Mouse (Mus musculus): ENCODE measurements around the gene Hagh. TPM values are rescaled to one million over a fixed set of nuclear protein-coding genes. Genes with fewer than 3 reads are reported as not detected.

The Hagh gene
- total RNA-seq, 2 experiments from 2014 or later: 129 to 141 TPM

GRCm38 (mm10) chr17:24898041-24898854 is 58.3 kb downstream of the Hagh start:
- Histone ChIP-seq H3K27ac (peak overlapping the region; percentile 57), H3K4me3 (no peak overlapping the region)
- TF ChIP-seq CTCF (IDR thresholded peaks at IDR 0.05): no peak
- intact Hi-C loops (cut with DNase I): no loop called here
- no peak for DNase-seq (ENCODE audit: extremely low spot score in 1 of 2, low spot score in 2 of 2)

- Histone ChIP-seq H3K27ac (peak overlapping the region; percentile 24; the same call in 1 of the 2 replicates), H3K4me3 (no peak overlapping the region)
- TF ChIP-seq CTCF (IDR thresholded peaks at IDR 0.05): no peak
- intact Hi-C loops (cut with DNase I): no loop called here
- no peak for DNase-seq (ENCODE audit: extremely low spot score in 1 of 2, low spot score in 2 of 2)
These were observed 59.2 kb downstream of the Hagh start for GRCm38 (mm10) chr17:24899153-24899552.

- no peak overlapping the region for H3K4me3 ChIP-seq
- intact Hi-C loops (cut with DNase I): no loop called here
- DNase-seq (ENCODE audit: extremely low spot score in 1 of 2, low spot score in 2 of 2): no peak
- peak overlapping the region; percentile 3; the same call in 1 of the 2 replicates for H3K27ac ChIP-seq
- TF ChIP-seq CTCF (IDR thresholded peaks at IDR 0.05): no peak
These were observed 60.1 kb downstream of the Hagh start for GRCm38 (mm10) chr17:24900014-24900413.

GRCm38 (mm10) chr17:24902124-24902523 is 62.2 kb downstream of the Hagh start:
- DNase-seq (ENCODE audit: extremely low spot score in 1 of 2, low spot score in 2 of 2): no peak

GRCm38 (mm10) chr17:24902671-24903474 is 62.9 kb downstream of the Hagh start:
- H3K4me3 ChIP-seq: no peak overlapping the region
- intact Hi-C loops (cut with DNase I): no loop called here
- TF ChIP-seq CTCF (IDR thresholded peaks at IDR 0.05): peak; percentile 51
- H3K27ac ChIP-seq: peak overlapping the region; percentile 40; the same call in 1 of the 2 replicates
- DNase-seq (ENCODE audit: extremely low spot score in 1 of 2, low spot score in 2 of 2): no peak

More at GRCm38 (mm10) chr17:24902124-24902523, 62.2 kb downstream of the Hagh start:
- intact Hi-C loops (cut with DNase I): no loop called here
- TF ChIP-seq CTCF (IDR thresholded peaks at IDR 0.05): no peak
- Histone ChIP-seq H3K27ac (no peak overlapping the region), H3K4me3 (no peak overlapping the region)

GRCm38 (mm10) chr17:24903767-24904166 is 63.8 kb downstream of the Hagh start:
- H3K4me3 ChIP-seq: no peak overlapping the region
- no peak for DNase-seq (ENCODE audit: extremely low spot score in 1 of 2, low spot score in 2 of 2)
- intact Hi-C loops (cut with DNase I): no loop called here
- peak overlapping the region; percentile 44; the same call in 1 of the 2 replicates for H3K27ac ChIP-seq
- no peak for TF ChIP-seq CTCF (IDR thresholded peaks at IDR 0.05)

GRCm38 (mm10) chr17:24907591-24907990 is 67.6 kb downstream of the Hagh start:
- DNase-seq (ENCODE audit: extremely low spot score in 1 of 2, low spot score in 2 of 2): no peak
- no peak overlapping the region for H3K4me3 ChIP-seq
- TF ChIP-seq CTCF (IDR thresholded peaks at IDR 0.05): no peak
- no peak overlapping the region for H3K27ac ChIP-seq
- intact Hi-C loops (cut with DNase I): no loop called here

GRCm38 (mm10) chr17:24913984-24914383 is 74.0 kb downstream of the Hagh start:
- H3K27ac ChIP-seq: no peak overlapping the region
- DNase-seq (ENCODE audit: extremely low spot score in 1 of 2, low spot score in 2 of 2): no peak
- intact Hi-C loops (cut with DNase I): no loop called here
- TF ChIP-seq CTCF (IDR thresholded peaks at IDR 0.05): no peak
- no peak overlapping the region for H3K4me3 ChIP-seq

Other genes starting within 250 kb of the Hagh start
- gene Tsc2, start 207.5 kb upstream of the Hagh start, total RNA-seq (2021): 100 to 1,000 TPM; 140 to 159 TPM
- 1 to 10 TPM; 5.5 to 5.7 TPM for gene Nthl1, start 207.5 kb upstream of the Hagh start, total RNA-seq (2021)
- gene Slc9a3r2, start 189.8 kb upstream of the Hagh start, total RNA-seq (2021): 10 to 100 TPM; 50.2 to 51.0 TPM
- 1 to 10 TPM in 1 of 2 experiments, under 1 TPM in 1; 0.58 to 1.4 TPM for gene Npw, start 181.7 kb upstream of the Hagh start, total RNA-seq (2021)
- gene Zfp598, start 170.5 kb upstream of the Hagh start, total RNA-seq (2021): 10 to 100 TPM; 41.6 to 49.0 TPM
- gene Syngr3, start 150.2 kb upstream of the Hagh start, total RNA-seq (2021): 100 to 1,000 TPM; 177 to 188 TPM
- 10 to 100 TPM; 20.0 to 23.2 TPM for gene Gfer, start 144.0 kb upstream of the Hagh start, total RNA-seq (2021)
- gene Noxo1, start 143.9 kb upstream of the Hagh start, total RNA-seq (2021): 1 to 10 TPM; 3.2 to 3.9 TPM
- 10 to 100 TPM; 24.7 to 26.4 TPM for gene Tbl3, start 132.5 kb upstream of the Hagh start, total RNA-seq (2021)
- 1 to 10 TPM in 1 of 2 experiments, not detected in 1; 1.1 TPM for gene Rnf151, start 122.1 kb upstream of the Hagh start, total RNA-seq (2021)
- gene Rps2, start 122.0 kb upstream of the Hagh start, total RNA-seq (2021): 100 to 1,000 TPM; 284 to 288 TPM
- 100 to 1,000 TPM; 208 to 222 TPM for gene Ndufb10, start 115.7 kb upstream of the Hagh start, total RNA-seq (2021)
- under 1 TPM; 0.34 to 0.68 TPM for gene Rpl3l, start 112.3 kb upstream of the Hagh start, total RNA-seq (2021)
- gene Msrb1, start 103.5 kb upstream of the Hagh start, total RNA-seq (2021): 10 to 100 TPM; 31.8 to 34.7 TPM
- under 1 TPM; 0.28 to 0.29 TPM for gene Hs3st6, start 87.2 kb upstream of the Hagh start, total RNA-seq (2021)
- gene Meiob, start 35.9 kb upstream of the Hagh start, total RNA-seq (2021): not detected
- gene Fahd1, start 10.2 kb downstream of the Hagh start, total RNA-seq (2021): 10 to 100 TPM; 17.4 to 20.4 TPM
- not detected for gene Igfals, start 25.9 kb downstream of the Hagh start, total RNA-seq (2021)
- 10 to 100 TPM; 30.7 to 32.4 TPM for gene Nubp2, start 46.2 kb downstream of the Hagh start, total RNA-seq (2021)
- 10 to 100 TPM; 58.6 to 63.3 TPM for gene Spsb3, start 46.5 kb downstream of the Hagh start, total RNA-seq (2021)
- gene Eme2, start 54.9 kb downstream of the Hagh start, total RNA-seq (2021): 10 to 100 TPM; 54.8 to 55.2 TPM
- 10 to 100 TPM; 67.6 to 72.1 TPM for gene Mrps34, start 55.0 kb downstream of the Hagh start, total RNA-seq (2021)
- 10 to 100 TPM; 46.5 to 51.2 TPM for gene Nme3, start 56.4 kb downstream of the Hagh start, total RNA-seq (2021)
- 100 to 1,000 TPM; 390 to 407 TPM for gene Mapk8ip3, start 96.8 kb downstream of the Hagh start, total RNA-seq (2021)
- 1 to 10 TPM; 5.3 to 6.9 TPM for gene Jpt2, start 120.5 kb downstream of the Hagh start, total RNA-seq (2021)
- 10 to 100 TPM; 31.9 to 33.9 TPM for gene Cramp1l, start 175.6 kb downstream of the Hagh start, total RNA-seq (2021)
- gene Ift140, start 175.9 kb downstream of the Hagh start, total RNA-seq (2021): 10 to 100 TPM; 17.9 to 21.0 TPM
- gene Tmem204, start 243.4 kb downstream of the Hagh start, total RNA-seq (2021): 10 to 100 TPM in 1 of 2 experiments, 1 to 10 TPM in 1; 9.5 to 11.1 TPM